ENCODE assay signal across 8 mouse cellular contexts in genomic region chr11:54930318-54930979, GRCm38 (mm10). TPM values are rescaled to one million over a fixed set of nuclear protein-coding genes. Genes with fewer than 3 reads are reported as not detected.
DNase-seq lines count a peak whose midpoint lies in the region; ATAC-seq lines count a peak whose summit lies in the region.

No protein-coding gene starts in this region.

- peak; percentile 61 for DNase-seq in CD4-positive, CD25-positive, alpha-beta regulatory T cell, adult 2 months (ENCODE audit: low read depth, low spot score)
- DNase-seq in ovary, postnatal 14 days (ENCODE audit: low spot score), result peak; percentile 45
- no peak for DNase-seq in ovary, adult 18-20 months (ENCODE audit: low spot score)
- DNase-seq in cerebellum, postnatal 14 days, result peak; percentile 78 to 81
- DNase-seq in induced T-regulatory cell, adult 2 months (ENCODE audit: low read depth), result peak; percentile 60
- DNase-seq in lung, adult 18-20 months, result peak; percentile 42 to 49
- peak; percentile 71 for DNase-seq in right cerebral cortex, postnatal 4 days

- ATAC-seq in CD4-positive, CD25-positive, alpha-beta regulatory T cell, adult 4 months, result no peak

RNA-seq across cellular contexts. Expression of gene Gpx3, which starts 28.2 kb away (rescaled TPM):
- 1 to 10 TPM; 1.2 to 1.3 TPM for polyA plus RNA-seq in CD4-positive, CD25-positive, alpha-beta regulatory T cell, adult 4 months (2017; shearing (Covaris generic))

RNA-seq across cellular contexts. Expression of gene Tnip1, which starts 32.3 kb away (rescaled TPM):
- 100 to 1,000 TPM in 1 of 2 experiments, 10 to 100 TPM in 1; 97.4 to 167 TPM for polyA plus RNA-seq in CD4-positive, CD25-positive, alpha-beta regulatory T cell, adult 4 months (2017; shearing (Covaris generic))
